Comparison of ENCODE assay signal across 42 mouse cellular contexts in the genomic region with DNA sequence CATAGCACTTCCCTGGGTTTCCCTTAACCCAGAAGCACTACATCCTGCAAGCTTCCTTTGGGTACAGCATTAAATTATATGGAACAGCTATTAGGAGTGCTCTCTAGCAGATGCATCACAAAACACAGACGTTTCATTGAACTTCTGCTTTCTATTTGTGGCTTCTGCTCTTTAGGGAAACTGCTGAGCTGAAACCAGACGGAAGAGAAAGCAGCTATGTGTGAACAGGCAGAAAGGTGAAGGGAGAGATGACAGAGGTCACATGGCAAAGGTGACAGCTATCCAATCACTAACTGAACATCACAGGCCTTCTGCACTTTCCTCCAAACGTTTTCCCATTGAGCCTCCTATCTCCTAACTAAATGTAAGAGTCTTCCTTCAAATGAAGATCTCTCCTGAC. TPM values are rescaled to one million over a fixed set of nuclear protein-coding genes. Genes with fewer than 3 reads are reported as not detected.
A peak's percentile ranks its signal among the peaks of the same experiment; 100 is the strongest.
DNase-seq lines count a peak whose midpoint lies in the region; ATAC-seq and TF ChIP-seq lines count a peak whose summit lies in the region.
"Had no signal": no experiment of that assay in that cellular context is flagged by ENCODE, and none has a peak within 500 bp of the region (broad histone marks: within the 10 kb centered on the region; RNA-seq: fewer than 3 reads in every experiment).

No protein-coding gene starts in this region.

- DNase-seq in lung, postnatal 25 days (ENCODE audit: low spot score), result peak; percentile 36
- DNase-seq in lung, postnatal 14 days, result no peak
- DNase-seq in kidney, adult 11 months, result no peak
- DNase-seq in left cerebral cortex, postnatal 10 days (ENCODE audit: extremely low spot score in 1 of 2, low spot score in 2 of 2), result no peak
- no peak for DNase-seq in hindbrain, postnatal 0 days (ENCODE audit: low spot score)
- DNase-seq: adrenal gland, adult 8-10 months; cerebellum, adult 11-12 months; cerebellum, postnatal 10 days; forebrain, postnatal 0 days; gastrocnemius, postnatal 10 days; heart, postnatal 36 days; kidney, adult 8-10 months; kidney, postnatal 4 days; layer of hippocampus, postnatal 36 days; liver, embryonic 13.5 days; lung, adult 18-20 months; retina, postnatal 1 day; right cerebral cortex, postnatal 14 days; thymus, adult 18-20 months; thymus, postnatal 36 days had no signal

- H3K36me3 ChIP-seq in megakaryocyte, embryonic 14.5 days (replicated peaks; ENCODE audit: low read length), result peaks cover 25% of the 10 kb centered on the region
- no peaks in the 10 kb centered on the region for H3K36me3 ChIP-seq in hindbrain, postnatal 0 days (ENCODE audit: insufficient read depth, low read length)
- H3K36me3 ChIP-seq: embryonic facial prominence, embryonic 10.5 days; embryonic facial prominence, embryonic 15.5 days; heart, embryonic 10.5 days; heart, embryonic 15.5 days; liver, embryonic 13.5 days had no signal

- no peak overlapping the region for H3K9ac ChIP-seq in hindbrain, postnatal 0 days (replicated peaks; ENCODE audit: low read length)
- H3K9ac ChIP-seq: embryonic facial prominence, embryonic 15.5 days; forebrain, embryonic 12.5 days; forebrain, postnatal 0 days; heart, embryonic 15.5 days; hindbrain, embryonic 14.5 days; limb, embryonic 15.5 days; liver, embryonic 13.5 days; midbrain, embryonic 13.5 days had no signal

- no peak overlapping the region for H3K4me2 ChIP-seq in hindbrain, postnatal 0 days (ENCODE audit: low read depth, low read length)
- H3K4me2 ChIP-seq: embryonic facial prominence, embryonic 15.5 days; forebrain, embryonic 12.5 days; heart, embryonic 15.5 days; hindbrain, embryonic 14.5 days; limb, embryonic 15.5 days; liver, embryonic 13.5 days; midbrain, embryonic 13.5 days had no signal

- H3K27ac ChIP-seq in hindbrain, postnatal 0 days, result no peak overlapping the region
- H3K27ac ChIP-seq: embryonic facial prominence, embryonic 10.5 days; embryonic facial prominence, embryonic 15.5 days; forebrain, embryonic 12.5 days; heart, embryonic 10.5 days; heart, embryonic 15.5 days; hindbrain, embryonic 14.5 days; kidney, postnatal 0 days; limb, embryonic 10.5 days; limb, embryonic 15.5 days; liver, embryonic 13.5 days; midbrain, embryonic 13.5 days; stomach, postnatal 0 days had no signal

- ATAC-seq in common myeloid progenitor, adult 5-6 weeks (replicated peaks; ENCODE audit: low read depth, poor library complexity, severe bottlenecking), result peak; percentile 85
- no peak for ATAC-seq in hindbrain, postnatal 0 days
- ATAC-seq: CD4-positive, CD25-positive, alpha-beta regulatory T cell, adult 4 months; forebrain, postnatal 0 days; inflammation-experienced regulatory T-cells, adult 6 months; lung, postnatal 0 days; midbrain, embryonic 13.5 days had no signal

- no peak for TF ChIP-seq CTCF in hindbrain, postnatal 0 days (IDR thresholded peaks at IDR 0.05; ENCODE audit: low read depth)

- WGBS in hindbrain, postnatal 0 days, result 41% methylated on average over 3 of the region's 3 CpGs

- peaks cover 10% of the 10 kb centered on the region; the same call in 1 of the 2 replicates for H3K9me3 ChIP-seq in megakaryocyte, embryonic 14.5 days
- H3K9me3 ChIP-seq in hindbrain, postnatal 0 days (ENCODE audit: low read length), result no peaks in the 10 kb centered on the region
- H3K9me3 ChIP-seq: embryonic facial prominence, embryonic 10.5 days; embryonic facial prominence, embryonic 15.5 days; forebrain, embryonic 12.5 days; heart, embryonic 10.5 days; heart, embryonic 15.5 days; limb, embryonic 10.5 days; limb, embryonic 15.5 days; liver, embryonic 13.5 days; midbrain, embryonic 13.5 days had no signal

- peaks cover 36% of the 10 kb centered on the region for H3K4me1 ChIP-seq in megakaryocyte, embryonic 14.5 days
- no peaks in the 10 kb centered on the region for H3K4me1 ChIP-seq in hindbrain, postnatal 0 days (ENCODE audit: insufficient read depth, low read length)
- H3K4me1 ChIP-seq: embryonic facial prominence, embryonic 10.5 days; embryonic facial prominence, embryonic 15.5 days; forebrain, embryonic 12.5 days; heart, embryonic 10.5 days; heart, embryonic 15.5 days; limb, embryonic 10.5 days; limb, embryonic 15.5 days; liver, embryonic 13.5 days; midbrain, embryonic 13.5 days had no signal

- H3K4me3 ChIP-seq in megakaryocyte, embryonic 14.5 days (replicated peaks), result peak overlapping the region; percentile 34
- H3K4me3 ChIP-seq in hindbrain, postnatal 0 days (ENCODE audit: low read length), result no peak overlapping the region
- H3K4me3 ChIP-seq: embryonic facial prominence, embryonic 10.5 days; embryonic facial prominence, embryonic 15.5 days; forebrain, embryonic 12.5 days; heart, embryonic 10.5 days; heart, embryonic 15.5 days; limb, embryonic 10.5 days; limb, embryonic 15.5 days; liver, embryonic 13.5 days; midbrain, embryonic 13.5 days had no signal

- intact Hi-C loops in left cerebral cortex, postnatal 10 days (cut with DNase I), result no loop called here

- H3K27me3 ChIP-seq in megakaryocyte, embryonic 14.5 days (replicated peaks), result no peaks in the 10 kb centered on the region
- H3K27me3 ChIP-seq in hindbrain, postnatal 0 days (ENCODE audit: insufficient read depth, low read length), result no peaks in the 10 kb centered on the region
- H3K27me3 ChIP-seq: embryonic facial prominence, embryonic 15.5 days; forebrain, embryonic 12.5 days; heart, embryonic 15.5 days; limb, embryonic 15.5 days; liver, embryonic 13.5 days; midbrain, embryonic 13.5 days had no signal

RNA-seq across cellular contexts. Expression of a gene that starts 14.8 kb away (rescaled TPM):
- total RNA-seq in common myeloid progenitor, adult 5-6 weeks (2017), result not detected in 2 replicates
- not detected in 2 replicates for polyA plus RNA-seq in megakaryocyte, embryonic 14.5 days (2012; ENCODE audit: insufficient read depth, low replicate concordance)
- total RNA-seq in left cerebral cortex, postnatal 10 days (2021), result not detected
- not detected in 2 replicates for total RNA-seq in hindbrain, postnatal 0 days (2014; rRNA removed)
- not detected in 2 replicates for polyA plus RNA-seq in hindbrain, postnatal 0 days (2015; fragmentation: Nextera tagmentation; extraction: Ambion mirVana)
- total RNA-seq: adrenal gland, adult 8-10 months; forebrain, postnatal 0 days; gastrocnemius, postnatal 10 days; heart, postnatal 36 days; layer of hippocampus, adult 8-10 months; layer of hippocampus, postnatal 36 days; megakaryocyte-erythroid progenitor cell, adult 5-6 weeks had no signal
- polyA plus RNA-seq: CD4-positive, CD25-positive, alpha-beta regulatory T cell, adult 4 months; cortical plate, adult 2 months; embryonic facial prominence, embryonic 10.5 days; embryonic facial prominence, embryonic 15.5 days; forebrain, embryonic 12.5 days; forebrain, postnatal 0 days; gonadal fat pad, adult 2 months; heart, embryonic 10.5 days; heart, embryonic 15.5 days; hindbrain, embryonic 14.5 days; inflammation-experienced regulatory T-cells, adult 6 months; kidney, postnatal 0 days; limb, embryonic 10.5 days; limb, embryonic 15.5 days; liver, embryonic 13.5 days; lung, postnatal 0 days; midbrain, embryonic 13.5 days; neural tube, embryonic 14.5 days; small intestine, adult 2 months; stomach, postnatal 0 days had no signal

RNA-seq across cellular contexts. Expression of a gene that starts 15.7 kb away (rescaled TPM):
- total RNA-seq in common myeloid progenitor, adult 5-6 weeks (2017), result 2.9 TPM in 1 of 2 replicates, not detected in the other
- polyA plus RNA-seq in megakaryocyte, embryonic 14.5 days (2012; ENCODE audit: insufficient read depth, low replicate concordance), result 0.27 TPM in 1 of 2 replicates, not detected in the other
- 1 to 10 TPM; 1.8 to 2.0 TPM for total RNA-seq in left cerebral cortex, postnatal 10 days (2021)
- 0.18 and 2.2 TPM in 2 replicates for total RNA-seq in hindbrain, postnatal 0 days (2014; rRNA removed)
- 1.4 and 1.5 TPM in 2 replicates for polyA plus RNA-seq in hindbrain, postnatal 0 days (2015; fragmentation: Nextera tagmentation; extraction: Ambion mirVana)
- polyA plus RNA-seq: CD4-positive, CD25-positive, alpha-beta regulatory T cell, adult 4 months; inflammation-experienced regulatory T-cells, adult 6 months; lung, postnatal 0 days had no signal

RNA-seq across cellular contexts. Expression of a gene that starts 16.3 kb away (rescaled TPM):
- 91.1 and 99.9 TPM in 2 replicates for total RNA-seq in common myeloid progenitor, adult 5-6 weeks (2017)
- polyA plus RNA-seq in megakaryocyte, embryonic 14.5 days (2012; ENCODE audit: insufficient read depth, low replicate concordance), result 1.4 and 2.6 TPM in 2 replicates
- total RNA-seq in left cerebral cortex, postnatal 10 days (2021), result 100 to 1,000 TPM; 105 to 107 TPM
- total RNA-seq in hindbrain, postnatal 0 days (2014; rRNA removed), result 140 TPM in 2 replicates
- 73.1 and 78.8 TPM in 2 replicates for polyA plus RNA-seq in hindbrain, postnatal 0 days (2015; fragmentation: Nextera tagmentation; extraction: Ambion mirVana)

RNA-seq across cellular contexts. Expression of a gene that starts 22.2 kb away (rescaled TPM):
- not detected in 2 replicates for total RNA-seq in common myeloid progenitor, adult 5-6 weeks (2017)
- polyA plus RNA-seq in megakaryocyte, embryonic 14.5 days (2012; ENCODE audit: insufficient read depth, low replicate concordance), result not detected in 2 replicates
- total RNA-seq in left cerebral cortex, postnatal 10 days (2021), result not detected
- total RNA-seq in hindbrain, postnatal 0 days (2014; rRNA removed), result not detected in 2 replicates
- not detected in 2 replicates for polyA plus RNA-seq in hindbrain, postnatal 0 days (2015; fragmentation: Nextera tagmentation; extraction: Ambion mirVana)
- total RNA-seq: adrenal gland, adult 8-10 months; forebrain, postnatal 0 days; gastrocnemius, postnatal 10 days; heart, postnatal 36 days; layer of hippocampus, adult 8-10 months; layer of hippocampus, postnatal 36 days; megakaryocyte-erythroid progenitor cell, adult 5-6 weeks had no signal
- polyA plus RNA-seq: CD4-positive, CD25-positive, alpha-beta regulatory T cell, adult 4 months; cortical plate, adult 2 months; embryonic facial prominence, embryonic 10.5 days; embryonic facial prominence, embryonic 15.5 days; forebrain, embryonic 12.5 days; forebrain, postnatal 0 days; gonadal fat pad, adult 2 months; heart, embryonic 10.5 days; heart, embryonic 15.5 days; hindbrain, embryonic 14.5 days; inflammation-experienced regulatory T-cells, adult 6 months; kidney, postnatal 0 days; limb, embryonic 10.5 days; limb, embryonic 15.5 days; liver, embryonic 13.5 days; lung, postnatal 0 days; midbrain, embryonic 13.5 days; neural tube, embryonic 14.5 days; small intestine, adult 2 months; stomach, postnatal 0 days had no signal

RNA-seq across cellular contexts. Expression of a gene that starts 29.2 kb away (rescaled TPM):
- not detected in 2 replicates for total RNA-seq in common myeloid progenitor, adult 5-6 weeks (2017)
- polyA plus RNA-seq in megakaryocyte, embryonic 14.5 days (2012; ENCODE audit: insufficient read depth, low replicate concordance), result not detected in 2 replicates
- not detected for total RNA-seq in left cerebral cortex, postnatal 10 days (2021)
- not detected in 2 replicates for total RNA-seq in hindbrain, postnatal 0 days (2014; rRNA removed)
- not detected in 2 replicates for polyA plus RNA-seq in hindbrain, postnatal 0 days (2015; fragmentation: Nextera tagmentation; extraction: Ambion mirVana)
- total RNA-seq: adrenal gland, adult 8-10 months; forebrain, postnatal 0 days; gastrocnemius, postnatal 10 days; heart, postnatal 36 days; layer of hippocampus, adult 8-10 months; layer of hippocampus, postnatal 36 days; megakaryocyte-erythroid progenitor cell, adult 5-6 weeks had no signal
- polyA plus RNA-seq: CD4-positive, CD25-positive, alpha-beta regulatory T cell, adult 4 months; cortical plate, adult 2 months; embryonic facial prominence, embryonic 10.5 days; embryonic facial prominence, embryonic 15.5 days; forebrain, embryonic 12.5 days; forebrain, postnatal 0 days; gonadal fat pad, adult 2 months; heart, embryonic 10.5 days; heart, embryonic 15.5 days; hindbrain, embryonic 14.5 days; inflammation-experienced regulatory T-cells, adult 6 months; kidney, postnatal 0 days; limb, embryonic 10.5 days; limb, embryonic 15.5 days; liver, embryonic 13.5 days; lung, postnatal 0 days; midbrain, embryonic 13.5 days; neural tube, embryonic 14.5 days; small intestine, adult 2 months; stomach, postnatal 0 days had no signal
